Mouse (Mus musculus) telencephalon, adult 2 months (tissue): ENCODE measurements around the gene Cebpg.

ENCODE experiments used
- DNase-seq: peaks from one replicate; pipeline ENCODE4 v3.0.0-alpha.2; 2011; ENCODE audit warnings: low read depth, low spot score

The Cebpg gene

GRCm38 (mm10) chr7:35025409-35026275 is 30.7 kb downstream of the Cebpg start:
- no peak for DNase-seq

GRCm38 (mm10) chr7:35024426-35024825 is 31.9 kb downstream of the Cebpg start:
- no peak for DNase-seq

DNA sequence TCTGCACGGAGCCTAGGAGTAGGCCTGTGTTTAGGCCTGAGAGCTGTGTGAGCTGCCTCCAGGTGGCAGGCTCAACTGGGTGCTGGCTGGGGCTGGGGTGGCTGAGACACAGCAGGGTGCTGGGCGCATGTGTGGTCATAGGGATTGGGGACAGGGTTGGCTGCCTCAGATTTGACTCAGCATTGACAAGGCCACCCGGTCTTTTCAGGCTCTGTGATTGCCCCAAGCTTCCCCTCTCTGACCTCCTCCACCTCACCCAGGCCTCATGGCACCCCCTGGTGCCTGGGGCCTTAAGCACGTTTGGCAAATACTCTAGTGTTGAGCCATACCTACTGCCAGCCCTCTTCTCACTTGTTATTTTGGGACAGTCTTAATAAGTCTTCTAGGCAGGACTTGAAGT is 33.1 kb downstream of the Cebpg start:
- DNase-seq: no peak

GRCm38 (mm10) chr7:35021365-35021764 is 35.0 kb downstream of the Cebpg start:
- no peak for DNase-seq

GRCm38 (mm10) chr7:35015252-35015651 is 41.1 kb downstream of the Cebpg start:
- DNase-seq: no peak

DNA sequence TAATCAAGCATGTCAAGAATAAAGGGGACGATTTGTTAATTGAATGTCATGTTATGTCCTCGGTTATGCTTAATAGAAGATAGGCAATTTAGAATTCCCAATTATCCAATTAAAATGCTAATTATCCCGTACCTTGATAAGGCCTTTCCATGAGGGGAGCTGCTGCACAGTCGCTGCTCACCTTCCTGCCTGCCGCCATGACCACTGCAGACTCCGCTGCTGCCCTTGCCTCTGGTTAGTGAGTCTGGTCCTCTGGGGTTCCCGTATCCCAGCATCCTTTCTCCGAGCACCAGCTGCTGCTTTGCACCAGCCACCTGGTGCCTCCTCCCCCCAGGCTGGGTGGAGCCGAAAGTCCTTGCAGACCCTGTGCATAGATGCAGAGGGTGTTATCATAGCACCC is 43.1 kb downstream of the Cebpg start:
- DNase-seq: no peak

DNA sequence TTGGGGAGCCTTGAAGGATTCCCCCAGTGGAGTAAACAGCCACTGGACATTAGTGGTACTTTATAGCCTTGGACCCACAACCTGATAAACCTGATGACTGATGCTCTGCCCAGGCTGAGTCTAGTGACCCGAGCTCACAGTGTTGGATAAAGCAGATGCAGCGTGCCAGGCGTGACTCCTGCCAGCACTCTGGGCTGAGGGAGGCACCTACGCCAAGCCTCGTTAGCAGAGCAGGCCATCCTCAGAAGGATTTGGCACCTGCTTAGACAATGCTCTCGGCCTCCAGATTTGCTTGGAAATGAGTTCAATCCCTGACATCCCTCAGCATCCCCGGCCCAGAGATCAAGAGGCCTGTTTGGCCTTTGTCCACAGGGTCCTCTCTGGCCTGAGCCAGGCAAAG is 49.7 kb downstream of the Cebpg start:
- no peak for DNase-seq

DNA sequence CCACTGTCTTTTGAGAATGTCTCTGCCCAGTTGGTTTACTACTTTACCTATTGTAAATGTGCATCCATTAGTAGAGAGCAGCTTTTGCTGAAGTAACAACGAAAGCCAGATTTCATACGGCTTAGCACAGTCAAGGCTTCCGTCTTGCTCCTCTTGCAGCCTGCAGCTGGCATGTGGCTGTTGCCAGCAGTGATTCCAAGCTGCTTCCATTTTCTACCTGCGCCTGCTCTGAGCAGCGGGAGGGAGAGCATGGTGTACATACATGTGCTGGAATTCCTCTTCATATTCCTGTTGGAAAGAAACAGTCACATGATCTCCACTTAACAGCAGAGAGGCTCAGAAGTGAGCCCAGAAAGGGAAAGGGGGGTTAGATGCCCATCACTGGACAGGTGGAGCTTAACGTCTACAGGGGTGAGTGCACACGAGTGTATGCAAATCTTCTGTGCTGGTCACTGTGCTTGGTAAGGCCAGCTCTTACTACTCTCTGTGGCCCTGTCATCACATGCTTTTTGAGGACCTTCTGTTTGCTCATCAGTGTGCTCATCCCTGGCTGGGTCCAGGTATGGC is 53.1 kb downstream of the Cebpg start:
- no peak for DNase-seq

DNA sequence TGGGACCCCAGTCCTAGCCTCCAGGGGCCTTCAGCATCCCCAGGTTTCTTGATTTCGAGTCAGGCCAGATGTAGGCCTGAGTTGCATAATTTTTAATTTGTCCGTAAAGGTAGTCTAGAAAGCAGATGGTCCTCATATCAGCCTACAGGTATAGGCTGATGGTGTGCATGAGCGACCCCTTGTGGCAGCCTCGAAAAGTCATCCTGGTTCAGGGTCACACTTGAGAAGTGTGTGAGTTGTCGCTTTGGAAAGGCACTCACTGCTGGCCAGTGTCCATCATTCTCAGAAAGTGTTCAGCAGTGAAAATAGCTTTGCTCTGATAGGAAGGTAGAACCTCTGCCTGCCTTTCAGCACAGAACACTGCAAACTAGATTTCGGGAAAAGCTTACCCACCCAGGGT is 55.5 kb downstream of the Cebpg start:
- no peak for DNase-seq
